Mouse (Mus musculus) ES-E14 (cell line): ENCODE data around the gene Gper1.

Experiments used
- HCFC1 ChIP-seq: IDR thresholded peaks from 2 replicates; pipeline ENCODE4 v1.6.1; 2012; ENCODE audit warnings: low read length, inconsistent platforms, borderline replicate concordance; ENCODE audit not compliant: insufficient read depth
- MAFK ChIP-seq: IDR thresholded peaks from 2 replicates; pipeline ENCODE4 v1.6.1; 2014; ENCODE audit warnings: mild to moderate bottlenecking, low read depth, low read length, inconsistent platforms; ENCODE audit not compliant: insufficient read depth
- ZC3H11A ChIP-seq: IDR thresholded peaks from 2 replicates; pipeline ENCODE4 v1.6.1; 2012; ENCODE audit warnings: low read depth, mild to moderate bottlenecking, inconsistent platforms, low read length, borderline replicate concordance
- ZNF384 ChIP-seq: IDR thresholded peaks from 2 replicates; pipeline ENCODE4 v1.6.1; 2012; ENCODE audit warnings: low read depth, low read length, inconsistent platforms

DNA sequence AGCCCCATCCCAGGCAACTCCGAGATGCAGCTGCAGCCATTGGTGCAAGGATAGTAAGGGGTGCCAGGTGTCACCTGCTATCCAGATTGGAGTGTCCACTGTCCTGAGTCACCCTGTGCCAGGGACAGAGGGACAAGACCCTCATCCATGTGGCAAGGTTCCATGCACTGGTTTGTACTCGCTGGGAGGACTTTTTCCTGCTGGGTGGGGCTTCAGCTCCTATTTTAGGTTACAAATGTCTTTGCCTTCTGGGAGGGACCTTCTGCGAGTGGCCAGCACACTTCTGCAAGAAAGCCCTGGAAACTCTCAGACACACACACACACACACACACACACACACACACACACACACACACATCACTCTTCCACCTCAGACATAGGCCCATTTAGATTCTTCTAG lies 17.0 kb upstream of the Gper1 start:
- no peak for TF ChIP-seq ZC3H11A
- no peak for TF ChIP-seq HCFC1
- no peak for TF ChIP-seq ZNF384
- no peak for TF ChIP-seq MAFK
